Mouse (Mus musculus) lung, postnatal 36 days (tissue): Measurements from ENCODE around the gene Csnk1d.

Experiments
- DNase-seq: peaks from one replicate; pipeline ENCODE4 v3.0.0; 2022; ENCODE audit warnings: mixed read lengths

Gene Csnk1d

DNA sequence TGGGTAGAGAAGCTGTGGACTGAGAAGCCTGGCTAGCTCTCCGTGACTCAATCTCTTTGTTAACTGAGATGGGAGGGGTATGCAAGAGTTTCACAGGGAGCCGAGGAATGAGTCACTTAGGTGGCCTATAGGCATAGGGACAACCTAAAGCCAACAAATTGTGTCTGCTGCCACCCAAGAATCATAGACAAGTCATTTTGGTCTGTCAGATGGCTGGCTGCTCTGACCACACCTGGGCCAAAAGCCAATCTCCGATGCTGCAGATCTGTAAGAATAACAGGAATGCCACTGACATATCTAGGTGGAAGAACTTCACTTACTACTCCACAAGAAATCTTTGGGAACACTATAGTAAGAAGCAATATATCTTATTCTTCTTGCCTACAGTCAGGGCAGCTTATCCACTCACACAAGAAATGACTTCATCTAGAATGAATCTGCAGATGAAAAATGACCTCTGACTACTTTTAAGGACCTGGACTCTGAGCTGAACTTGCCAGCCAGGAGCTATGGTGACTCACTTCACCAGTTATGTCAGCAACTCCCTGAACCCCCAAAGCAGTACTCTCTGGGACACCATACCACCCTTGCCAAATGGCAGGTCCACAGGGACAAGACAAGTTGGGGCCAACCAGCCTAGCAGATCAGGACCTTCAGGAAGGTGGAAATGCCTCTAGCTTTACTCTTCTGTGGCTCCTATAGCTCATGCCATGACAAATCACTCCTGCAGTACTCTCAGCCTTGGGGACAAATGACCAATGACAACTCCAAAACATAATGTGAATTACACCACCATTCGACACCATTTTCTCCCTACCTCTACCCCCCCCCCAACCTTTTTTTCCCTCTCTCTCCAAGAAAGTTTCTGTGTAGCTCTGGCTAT is 6.4 kb downstream of the Csnk1d start:
- peak; percentile 11 for DNase-seq

DNA sequence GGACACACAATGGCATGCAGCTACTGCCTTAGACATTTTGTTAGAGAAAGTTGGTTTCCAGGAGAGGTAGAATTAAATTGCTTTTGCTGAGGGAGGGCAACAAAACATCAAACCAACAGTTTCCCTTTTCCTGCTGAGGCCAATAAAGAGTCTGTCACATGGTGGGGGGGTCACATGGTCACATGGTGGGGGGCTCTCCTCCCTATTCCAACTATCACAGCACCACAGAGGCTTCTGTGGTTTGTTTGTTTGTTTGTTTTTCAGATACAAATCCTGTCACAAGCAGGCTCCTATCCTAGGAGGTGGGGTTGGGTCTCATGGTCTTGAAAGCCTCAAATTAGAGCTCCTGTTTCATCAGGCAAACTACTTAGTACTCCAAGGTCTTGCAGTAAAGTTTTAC is 8.7 kb downstream of the Csnk1d start:
- DNase-seq = no peak

- DNase-seq = no peak
Observed at GRCm38 (mm10) chr11:120981661-120982060, 9.5 kb downstream of the Csnk1d start.

DNA sequence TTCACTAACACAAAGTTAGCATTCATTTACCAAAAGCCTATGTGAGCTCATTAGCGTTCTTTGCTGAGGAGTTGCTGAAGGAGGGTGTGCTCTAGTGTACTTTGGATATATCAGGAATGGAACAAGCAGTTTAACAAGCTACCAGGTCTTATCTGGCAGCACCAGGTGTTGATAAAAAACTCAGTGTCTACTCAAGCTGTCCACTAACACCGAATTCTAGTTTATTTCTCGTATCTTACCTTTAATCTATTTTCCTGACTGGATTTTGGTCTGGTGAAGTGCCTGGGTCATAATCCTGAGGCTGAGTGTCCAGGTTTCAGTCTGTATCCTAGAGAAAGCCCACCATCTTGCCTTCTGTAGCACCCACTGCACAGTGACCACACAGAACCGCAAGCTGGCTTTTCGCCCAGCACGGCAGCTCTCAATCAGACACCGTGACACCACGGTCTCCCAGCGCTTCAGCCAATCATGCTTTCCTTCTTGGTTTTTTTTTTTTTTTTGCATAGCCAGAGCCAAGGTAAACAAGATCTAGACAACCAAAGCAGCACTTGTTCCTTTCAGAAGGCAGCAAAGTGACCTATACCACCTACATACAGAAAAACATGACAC is 10.6 kb downstream of the Csnk1d start:
- peak; percentile 72 for DNase-seq

DNA sequence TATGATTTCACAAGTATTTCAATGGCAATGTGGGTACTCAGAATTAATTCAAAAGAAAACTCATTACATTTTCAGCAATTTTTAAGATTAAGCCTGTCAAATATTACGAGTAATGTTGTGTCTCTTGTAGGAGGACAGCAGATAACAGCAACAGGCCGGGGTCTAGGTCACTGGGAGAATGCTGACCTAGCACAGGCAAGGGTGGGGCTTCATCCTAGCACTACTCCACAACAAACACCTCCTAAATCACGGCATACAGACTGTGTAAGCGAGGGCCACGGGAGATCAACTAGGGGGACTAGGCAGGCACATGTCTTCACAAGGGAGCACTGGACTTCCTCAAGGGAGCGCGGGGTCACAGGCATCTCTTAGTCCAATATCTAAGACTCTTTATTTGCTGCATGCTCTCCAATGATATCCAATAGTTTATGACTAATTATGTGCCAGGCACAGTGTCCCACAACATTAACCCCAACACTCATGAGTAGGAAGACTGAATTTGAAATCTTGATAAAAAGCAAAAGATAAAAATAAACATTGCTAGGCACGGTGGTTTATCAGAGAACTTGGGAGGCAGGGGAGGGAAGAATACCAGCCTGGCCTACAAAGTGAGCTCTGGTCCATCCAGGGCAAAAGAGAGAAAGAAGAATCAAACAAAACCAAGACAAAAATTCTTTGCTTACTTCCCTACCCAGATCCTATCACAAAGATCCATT is 11.3 kb downstream of the Csnk1d start:
- no peak for DNase-seq

DNA sequence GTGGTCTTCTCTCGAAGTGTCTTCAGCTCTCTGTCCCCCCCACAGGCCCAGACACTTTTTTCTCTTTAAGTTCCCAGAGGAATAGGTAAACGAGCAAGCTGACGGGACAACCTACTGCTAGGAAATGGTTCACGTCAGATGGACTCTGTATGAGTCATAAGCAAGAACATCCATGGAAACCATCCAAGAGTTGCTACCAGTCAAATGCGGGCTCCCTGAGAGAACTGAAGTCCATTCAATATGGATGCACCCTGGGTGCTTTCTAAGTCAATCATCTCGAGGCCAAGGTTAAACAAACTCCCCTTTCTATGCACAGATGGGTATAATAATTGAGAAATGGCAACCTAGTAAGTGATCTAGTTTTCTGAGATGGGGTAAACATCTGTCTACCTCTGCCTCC is 17.8 kb downstream of the Csnk1d start:
- DNase-seq = no peak

DNA sequence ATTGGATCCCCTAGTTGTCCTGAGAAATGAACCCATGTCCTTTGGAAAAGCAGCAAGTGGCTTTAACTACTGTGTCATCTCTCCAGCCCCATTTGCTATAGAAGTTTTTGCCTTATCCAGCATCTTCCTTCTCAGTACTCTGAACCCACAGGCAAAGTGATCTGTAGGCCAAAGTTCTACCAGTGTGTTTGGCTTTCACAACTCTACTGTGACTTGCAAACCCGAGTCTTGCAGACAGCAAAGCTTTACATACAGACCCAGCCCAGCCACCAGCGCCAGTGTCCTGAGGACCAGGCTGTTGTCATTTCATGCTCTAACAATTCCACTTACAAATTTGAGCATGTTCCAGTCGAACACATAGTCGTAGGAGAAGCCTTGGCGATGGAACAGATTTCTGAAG is 19.9 kb downstream of the Csnk1d start:
- no peak for DNase-seq

GRCm38 (mm10) chr11:120969742-120970141 is 21.4 kb downstream of the Csnk1d start:
- no peak for DNase-seq

DNA sequence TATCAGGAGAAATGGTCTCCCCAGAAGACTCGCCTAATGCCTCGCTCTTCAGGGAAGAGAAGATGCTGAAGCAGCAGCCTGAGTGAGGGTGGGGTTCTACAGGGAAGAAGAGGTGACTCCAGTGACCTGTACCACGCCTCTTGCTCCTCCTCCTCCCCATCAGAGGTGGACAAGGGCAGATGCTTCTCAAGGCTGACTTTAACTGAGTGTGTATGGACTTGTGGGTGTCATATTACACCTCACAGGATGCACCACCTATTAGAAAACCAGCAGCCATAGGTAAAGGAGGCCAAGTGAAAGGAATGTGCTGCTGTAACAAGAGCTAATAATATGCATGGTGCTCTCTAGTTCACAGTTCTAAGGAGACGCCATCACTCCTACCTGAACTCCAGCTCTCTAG is 25.5 kb downstream of the Csnk1d start:
- no peak for DNase-seq

- DNase-seq = no peak
Observed at GRCm38 (mm10) chr11:120964195-120965157, 26.7 kb downstream of the Csnk1d start.

- DNase-seq = no peak
Observed at GRCm38 (mm10) chr11:120962909-120963308, 28.2 kb downstream of the Csnk1d start.

- DNase-seq = no peak
Observed at GRCm38 (mm10) chr11:120962050-120962771, 28.9 kb downstream of the Csnk1d start.

DNA sequence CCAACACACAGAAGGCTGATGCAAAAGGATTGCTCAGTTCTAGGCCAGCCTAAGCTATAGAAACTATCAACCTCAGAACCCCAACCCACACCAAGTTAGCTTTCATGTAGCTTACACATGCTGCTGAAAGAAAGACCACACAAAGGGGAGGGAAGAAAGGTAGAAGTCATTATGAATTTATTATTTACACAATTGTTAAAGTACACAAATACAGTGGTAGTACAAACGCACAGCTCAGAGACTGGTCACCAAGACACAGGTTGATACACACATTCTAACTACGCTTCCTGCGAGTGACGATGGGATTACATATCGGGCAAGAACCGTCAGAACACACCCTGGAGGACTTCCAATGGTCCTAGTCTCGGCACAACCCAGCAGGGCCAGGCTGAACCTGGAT is 29.5 kb downstream of the Csnk1d start:
- DNase-seq = no peak

DNA sequence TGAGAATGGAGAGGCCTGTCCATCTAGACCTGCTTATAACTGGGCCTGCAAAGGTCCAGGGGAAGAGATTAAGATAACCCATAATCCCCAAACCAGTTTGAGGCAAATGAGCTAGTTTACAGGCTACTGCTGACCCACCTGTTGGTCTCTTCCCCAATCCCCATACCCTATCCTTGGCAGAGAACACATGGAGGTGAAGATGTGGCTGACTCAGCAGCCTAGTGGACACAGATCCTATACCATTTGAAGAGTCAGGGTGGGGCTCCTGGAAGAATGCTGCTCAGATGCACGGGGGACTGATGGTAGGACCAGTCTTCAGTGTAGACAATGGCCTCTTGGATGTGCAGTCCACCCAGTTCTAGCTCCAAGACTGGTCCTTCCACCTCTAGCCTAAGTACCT is 30.9 kb downstream of the Csnk1d start:
- no peak for DNase-seq

GRCm38 (mm10) chr11:120959564-120959963 is 31.6 kb downstream of the Csnk1d start:
- DNase-seq = no peak

DNA sequence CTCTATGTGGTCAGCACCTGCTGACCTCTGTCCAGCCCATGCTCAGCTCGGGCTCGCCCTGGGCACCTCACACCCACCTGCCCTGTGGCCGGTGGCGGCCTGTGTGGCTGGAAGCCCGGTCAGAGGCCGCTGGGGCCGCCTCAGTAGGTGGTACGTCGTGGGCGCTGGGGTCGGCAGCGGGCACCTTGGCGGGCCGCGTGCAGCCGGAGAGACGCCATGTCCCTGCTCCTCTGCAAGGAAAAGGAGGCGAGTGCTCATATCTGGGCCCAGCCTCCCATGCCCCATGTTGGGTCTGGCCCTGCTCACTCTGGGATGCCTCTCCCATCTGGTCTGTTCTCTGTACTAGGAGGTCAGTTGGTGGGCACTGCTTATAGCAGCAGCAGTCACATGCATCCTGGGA is 32.1 kb downstream of the Csnk1d start:
- no peak for DNase-seq

GRCm38 (mm10) chr11:120957731-120958257 is 33.3 kb downstream of the Csnk1d start:
- DNase-seq = peak; percentile 64

DNA sequence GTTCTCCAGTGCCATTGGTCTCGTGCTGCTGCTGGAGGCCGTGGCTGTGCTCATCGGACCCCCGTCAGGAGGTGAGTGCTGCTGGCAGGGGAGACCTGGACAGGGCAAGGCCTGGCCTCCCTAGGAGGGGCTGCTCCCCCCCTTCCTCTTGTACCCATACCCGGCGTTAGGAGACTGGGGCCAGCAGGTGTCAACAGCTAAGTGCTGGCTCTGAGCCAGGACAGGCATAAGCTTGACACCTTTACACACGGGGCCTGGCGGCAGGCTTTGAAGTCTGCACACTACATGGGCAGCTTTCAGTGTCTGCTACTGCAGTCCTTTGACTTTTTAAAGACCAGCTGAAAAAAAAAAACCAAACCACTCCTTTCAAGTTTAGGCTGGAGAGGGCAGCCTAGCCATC is 34.1 kb downstream of the Csnk1d start:
- no peak for DNase-seq

GRCm38 (mm10) chr11:120955701-120956100 is 35.4 kb downstream of the Csnk1d start:
- no peak for DNase-seq

GRCm38 (mm10) chr11:120954936-120955335 is 36.2 kb downstream of the Csnk1d start:
- peak; percentile 68 for DNase-seq
